Mouse (Mus musculus): Measurements from ENCODE around the gene Itga1.

Gene Itga1

DNA sequence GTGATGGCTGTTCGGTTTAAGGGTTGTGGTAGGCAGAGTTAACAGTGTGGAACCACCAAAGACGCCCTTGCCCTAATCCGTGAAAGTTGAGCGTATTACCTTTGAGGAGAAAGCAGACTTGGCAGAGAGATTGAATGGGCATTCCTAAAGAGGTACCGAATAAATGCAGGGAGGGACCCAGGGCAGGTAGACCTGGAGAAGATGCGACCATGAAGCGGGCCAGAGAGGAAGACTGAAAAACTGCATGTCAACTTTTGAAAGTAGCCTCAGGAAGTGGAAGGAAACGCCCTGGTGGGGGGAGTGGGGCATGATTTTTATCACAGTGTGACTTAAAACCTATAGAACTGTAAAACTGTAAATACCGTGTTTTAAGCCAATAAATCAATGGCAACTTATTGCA, 2.4 kb downstream of the Itga1 start:
- no peak for DNase-seq (ENCODE audit: extremely low read depth, low read depth)

- DNase-seq (ENCODE audit: extremely low read depth, low read depth) = no peak
These were observed 3.5 kb downstream of the Itga1 start for GRCm38 (mm10) chr13:115098227-115098626.

DNA sequence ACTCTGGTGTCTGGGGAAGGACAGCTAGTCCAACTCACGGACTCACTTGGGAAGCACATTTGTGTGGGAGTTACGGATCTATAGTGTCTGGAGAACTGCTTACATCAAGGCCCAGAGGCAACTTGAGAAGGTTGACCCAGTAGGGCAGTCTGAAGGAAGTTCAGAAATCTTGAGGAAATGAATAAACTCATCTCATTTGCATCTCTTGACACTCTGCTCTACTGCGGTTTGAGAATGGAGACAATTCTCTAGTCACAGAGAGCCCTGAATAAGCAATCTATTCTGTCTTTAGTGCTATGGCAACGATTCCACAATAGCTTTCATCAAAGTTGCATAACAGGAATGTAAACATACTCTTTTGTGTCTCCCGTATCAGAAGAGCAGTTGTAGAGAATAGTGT, 4.8 kb downstream of the Itga1 start:
- DNase-seq (ENCODE audit: extremely low read depth, low read depth) = no peak

DNA sequence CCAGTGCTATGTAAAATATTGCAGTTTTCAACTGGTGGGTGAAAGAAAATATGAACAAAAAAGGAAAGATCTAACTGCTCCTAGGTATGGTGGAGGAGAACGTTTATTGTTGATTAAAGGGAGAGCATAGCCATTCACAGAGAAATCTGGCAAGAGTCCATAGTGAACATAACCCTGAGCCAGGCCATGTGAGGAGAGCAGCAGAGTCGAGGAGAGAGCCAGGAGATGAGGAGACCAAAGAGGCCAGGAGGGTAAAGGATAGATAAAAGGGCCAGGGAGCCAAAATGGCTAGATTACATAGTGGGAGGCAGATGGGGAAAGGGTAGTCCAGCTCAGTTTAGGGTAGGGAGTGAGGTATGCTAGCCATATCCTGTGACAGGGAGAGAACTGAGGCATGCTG, 5.5 kb downstream of the Itga1 start:
- no peak for DNase-seq (ENCODE audit: extremely low read depth, low read depth)

- DNase-seq (ENCODE audit: extremely low read depth, low read depth) = no peak
These were observed 6.4 kb downstream of the Itga1 start for GRCm38 (mm10) chr13:115095392-115095791.

DNA sequence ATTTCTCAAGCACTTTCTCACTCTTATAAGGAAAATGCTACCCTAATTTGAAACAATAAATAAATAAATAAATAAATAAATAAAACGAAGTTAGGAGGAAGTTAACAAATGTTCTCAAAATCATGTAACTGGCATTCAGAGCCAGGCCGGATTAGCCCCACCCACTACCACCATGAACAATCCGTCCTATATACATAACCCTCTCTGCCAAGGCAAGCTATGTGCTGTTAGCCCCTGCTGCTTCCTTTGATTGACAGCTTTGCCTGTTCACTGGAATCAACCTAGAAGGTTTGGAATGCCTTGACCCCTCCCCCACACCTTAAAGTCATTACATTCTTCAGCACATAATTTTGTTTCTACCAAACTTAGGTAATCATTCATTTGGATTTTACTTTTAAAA, 10.3 kb downstream of the Itga1 start:
- peak; percentile 27 for DNase-seq (ENCODE audit: extremely low read depth, low read depth)

GRCm38 (mm10) chr13:115090977-115091445, 10.8 kb downstream of the Itga1 start:
- DNase-seq (ENCODE audit: extremely low read depth, low read depth) = peak; percentile 41

GRCm38 (mm10) chr13:115090069-115090976, 11.4 kb downstream of the Itga1 start, which contains the start of gene Pelo:
TSS of gene Pelo (minus strand) at chr13:115090186.
- peak; percentile 69 for DNase-seq (ENCODE audit: extremely low read depth, low read depth)

DNA sequence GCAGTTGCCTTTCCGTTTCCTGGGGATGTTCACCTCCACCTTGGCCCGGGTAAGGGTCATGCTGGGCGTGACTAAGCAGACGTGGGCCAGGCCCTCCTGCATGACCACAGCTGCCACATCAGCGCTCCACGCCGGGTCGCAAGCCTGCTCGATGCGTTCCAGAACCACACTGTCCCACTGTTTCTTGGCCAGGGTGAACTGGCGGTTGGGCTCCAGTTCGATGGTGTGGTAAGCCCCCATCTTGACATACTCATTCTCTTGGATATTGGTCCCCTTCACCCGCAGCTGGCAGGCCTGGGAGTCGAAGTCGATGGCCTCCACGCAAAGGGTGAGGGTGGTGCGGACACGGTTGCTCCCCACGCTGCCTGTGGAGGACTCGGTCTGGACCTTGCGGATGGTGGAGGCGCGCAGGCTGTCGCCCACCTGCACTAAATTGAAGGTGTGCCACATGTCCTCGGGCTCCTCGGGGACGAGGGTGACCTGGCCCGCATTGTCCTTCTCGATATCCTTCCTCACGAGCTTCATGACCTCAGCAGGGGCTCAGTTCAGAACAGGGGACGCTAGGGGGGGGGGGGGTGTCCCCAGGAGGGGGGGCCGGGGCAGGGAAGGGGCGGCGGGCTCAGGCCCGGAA, 12.3 kb downstream of the Itga1 start:
- no peak for DNase-seq (ENCODE audit: extremely low read depth, low read depth)

DNA sequence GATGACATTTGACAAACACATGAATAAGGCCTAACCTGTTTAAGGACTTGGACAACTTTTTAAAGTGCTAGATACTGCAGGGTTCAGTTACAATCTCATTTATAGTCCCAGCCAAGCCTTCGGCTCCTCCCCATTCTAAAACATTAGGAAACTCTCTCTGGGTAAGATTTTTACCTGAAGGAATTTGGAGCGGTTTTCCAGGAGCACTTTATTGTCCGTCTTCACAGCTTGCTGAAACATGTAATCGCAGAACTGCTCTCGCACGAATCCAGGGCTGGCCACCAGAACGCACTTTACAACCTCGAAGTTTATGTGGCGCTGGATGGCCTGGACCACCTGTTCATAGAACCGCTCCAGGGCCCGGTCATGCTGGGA, 12.8 kb downstream of the Itga1 start:
- no peak for DNase-seq (ENCODE audit: extremely low read depth, low read depth)

GRCm38 (mm10) chr13:115085974-115086373, 15.8 kb downstream of the Itga1 start:
- no peak for DNase-seq (ENCODE audit: extremely low read depth, low read depth)

GRCm38 (mm10) chr13:115082339-115082738, 19.4 kb downstream of the Itga1 start:
- no peak for DNase-seq (ENCODE audit: extremely low read depth, low read depth)

DNA sequence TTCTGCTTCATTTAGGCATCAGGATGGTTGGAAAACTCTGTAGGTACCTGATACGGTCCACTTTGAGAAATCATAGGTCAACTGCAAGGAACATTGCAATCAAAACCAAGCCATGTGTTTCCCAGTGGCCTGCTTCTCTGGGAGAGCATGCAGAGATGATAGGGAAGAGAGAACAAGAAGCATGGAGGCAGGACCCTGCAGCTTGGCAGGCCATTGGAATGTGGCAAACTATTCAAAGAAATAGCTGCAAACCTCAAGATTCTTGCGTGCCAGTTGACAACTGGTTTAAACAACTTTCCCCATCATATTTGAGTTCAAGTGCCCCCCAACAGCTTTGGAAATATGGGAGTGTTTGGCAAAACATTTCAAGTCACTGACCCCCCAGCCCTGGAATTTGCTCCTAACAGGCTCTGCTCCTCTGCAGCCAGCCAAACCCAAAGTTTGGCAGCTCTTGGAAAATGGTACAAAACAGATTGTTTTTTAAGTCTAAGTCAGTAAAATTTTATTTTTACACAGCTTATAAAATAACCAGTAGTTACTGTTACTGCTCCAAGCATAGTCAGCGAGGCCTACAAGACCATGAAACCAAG, 21.7 kb downstream of the Itga1 start:
- DNase-seq (ENCODE audit: extremely low read depth, low read depth) = no peak

GRCm38 (mm10) chr13:115078997-115079685, 22.6 kb downstream of the Itga1 start:
- DNase-seq (ENCODE audit: extremely low read depth, low read depth) = no peak

- no peak for DNase-seq (ENCODE audit: extremely low read depth, low read depth)
These were observed 24.2 kb downstream of the Itga1 start for GRCm38 (mm10) chr13:115077346-115078134.

DNA sequence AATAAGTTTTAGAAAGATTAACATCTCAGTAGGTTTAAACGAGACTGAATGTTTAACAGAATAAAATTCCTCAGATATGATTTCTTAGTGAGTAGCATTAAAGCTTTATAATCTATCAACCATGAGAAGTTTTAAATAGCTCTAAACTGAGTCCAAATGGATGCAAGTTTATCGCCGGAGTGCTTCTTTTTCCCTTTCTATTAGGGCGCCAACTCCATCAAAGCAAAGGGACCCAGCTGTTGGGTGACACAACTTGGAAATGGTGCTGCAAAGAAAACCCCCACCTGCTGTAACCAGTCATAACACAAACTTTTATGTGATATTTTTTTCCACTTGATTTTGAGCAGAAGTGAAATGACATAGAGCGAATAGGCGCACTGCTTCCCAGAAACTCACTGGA, 29.4 kb downstream of the Itga1 start:
- DNase-seq (ENCODE audit: extremely low read depth, low read depth) = no peak

- DNase-seq (ENCODE audit: extremely low read depth, low read depth) = no peak
These were observed 30.3 kb downstream of the Itga1 start for GRCm38 (mm10) chr13:115071431-115071830.

GRCm38 (mm10) chr13:115067968-115068330, 33.8 kb downstream of the Itga1 start:
- DNase-seq (ENCODE audit: extremely low read depth, low read depth) = no peak

GRCm38 (mm10) chr13:115067324-115067967, 34.3 kb downstream of the Itga1 start:
- DNase-seq (ENCODE audit: extremely low read depth, low read depth) = no peak

DNA sequence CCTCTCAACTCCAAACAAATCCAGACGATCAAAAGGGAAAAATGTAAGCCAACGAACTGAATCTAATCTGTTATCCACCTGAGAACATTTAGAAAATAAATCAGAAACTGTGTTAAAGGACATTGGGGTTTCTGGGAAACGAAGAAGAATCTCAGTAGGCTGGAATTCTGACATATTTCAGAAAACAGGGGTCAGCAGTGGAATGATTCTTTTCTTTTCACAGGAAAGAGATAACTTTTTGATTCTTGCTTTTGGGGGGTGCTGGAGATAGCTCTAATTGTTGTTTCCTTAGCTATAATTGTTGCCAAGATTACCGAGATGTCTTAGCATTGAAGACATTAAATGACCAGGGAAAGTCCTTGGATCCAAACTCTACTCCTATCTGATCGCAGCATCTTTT, 44.2 kb downstream of the Itga1 start:
- DNase-seq (ENCODE audit: extremely low read depth, low read depth) = no peak
